Mouse (Mus musculus) right cerebral cortex, postnatal 36 days (tissue): ENCODE data around the gene Gm21775.
"Not testable (repeated sequence)": the region's sequence is repeated elsewhere in the genome, so short reads cannot be mapped to it uniquely, and the experiment has no call there.

Experiments used
- DNase-seq, 2 experiments: peaks; one replicate each; pipeline ENCODE4 v3.0.0; 2022; ENCODE audit warnings: low spot score in 2 of 2, mixed read lengths in 1 of 2

Gene Gm21775

GRCm38 (mm10) chrY:10553153-10553552, at the start of gene Gm21775:
Gm21775 (plus strand) TSS chrY:10553453.
- DNase-seq = not testable (repeated sequence)

GRCm38 (mm10) chrY:10535942-10536341, 17.3 kb upstream of the Gm21775 start, which contains the start of gene Gm20737:
Gm20737 (minus strand) TSS chrY:10536042.
- not testable (repeated sequence) for DNase-seq
